Mouse (Mus musculus) lung, embryonic 14.5 days (tissue): ENCODE data around the gene Arid1b. TPM values are rescaled to one million over a fixed set of nuclear protein-coding genes. Genes with fewer than 3 reads are reported as not detected.

Experiments used
- ATAC-seq: fragments of 200-750 bp; cut with Nextera tagmentation; 2 replicates; pipeline ENCODE4 v1.8.0; 2017; ENCODE audit warnings: mild to moderate bottlenecking, moderate TSS enrichment, moderate library complexity; ENCODE audit not compliant: insufficient read depth
- DNase-seq: peaks from one replicate; pipeline ENCODE4 v3.0.0-alpha.2; 2015
- H3K27ac ChIP-seq: fragments of 300-500 bp; sonication (generic); 2 replicates; pipeline ENCODE4 v1.5.1; 2014; ENCODE audit warnings: low read depth, mild to moderate bottlenecking, moderate library complexity
- H3K27me3 ChIP-seq: fragments of 300-500 bp; sonication (generic); 2 replicates; pipeline ENCODE4 v1.6.1; 2014; ENCODE audit warnings: low read length, control low read depth; ENCODE audit not compliant: insufficient read depth
- H3K36me3 ChIP-seq: fragments of 300-500 bp; sonication (generic); 2 replicates; pipeline ENCODE4 v1.6.1; 2014; ENCODE audit warnings: control low read depth; ENCODE audit not compliant: insufficient read depth
- H3K4me1 ChIP-seq: fragments of 300-500 bp; sonication (generic); 2 replicates; pipeline ENCODE4 v1.6.1; 2014; ENCODE audit warnings: antibody characterized with exemption, control low read depth; ENCODE audit not compliant: insufficient read depth
- H3K4me2 ChIP-seq: fragments of 300-500 bp; sonication (generic); 2 replicates; pipeline ENCODE4 v1.6.1; 2014; ENCODE audit warnings: mild to moderate bottlenecking
- H3K4me3 ChIP-seq: fragments of 300-500 bp; sonication (generic); 2 replicates; pipeline ENCODE4 v1.5.1; 2014; ENCODE audit warnings: low read depth, low read length
- H3K9ac ChIP-seq: fragments of 300-500 bp; sonication (generic); 2 replicates; pipeline ENCODE4 v1.6.1; 2014
- H3K9me3 ChIP-seq: fragments of 300-500 bp; sonication (generic); 2 replicates; pipeline ENCODE4 v1.6.1; 2016; ENCODE audit warnings: low read depth, low read length, control low read depth
- CTCF ChIP-seq: IDR thresholded peaks from 2 replicates; pipeline ENCODE4 v1.5.1; 2016; ENCODE audit warnings: antibody characterized with exemption, low read depth
- WGBS: fragments of 180-500 bp; shearing (Covaris S2); extraction: QIAGEN DNeasy Blood & Tissue Kit; methylation state at CpG from one replicate; pipeline ENCODE4 v1.1.7; 2014; 5-methylcytosine and 5-hydroxymethylcytosine counted together
- polyA plus RNA-seq: library from polyadenylated mRNA; unstranded; fragments of >200 nt; fragmentation: Nextera tagmentation; extraction: Ambion mirVana; gene quantifications from 2 replicates; pipeline ENCODE4 v1.2.1, GENCODE M21; 2014

Gene Arid1b
- polyA plus RNA-seq, 1 experiment from 2014 or later: 17.3 TPM

DNA sequence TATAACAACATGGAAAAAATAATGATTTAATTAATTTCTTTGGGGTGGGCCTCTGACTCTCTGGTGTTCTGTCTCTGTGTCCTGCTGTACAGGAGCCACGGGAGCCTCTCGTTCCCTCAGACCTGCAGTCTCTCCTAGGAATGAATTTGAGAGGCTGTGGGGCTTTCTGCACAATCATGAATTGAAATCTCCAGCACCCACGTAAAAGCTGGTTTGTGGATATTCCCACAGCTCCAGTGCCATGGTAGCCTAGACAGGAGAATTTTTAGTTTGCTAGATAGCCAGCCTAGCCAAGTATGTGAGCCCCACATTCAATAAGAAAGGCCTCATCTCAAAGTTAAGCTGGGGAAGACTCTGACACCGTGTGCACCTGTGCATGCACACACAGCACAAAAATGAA, 335.3 kb downstream of the Arid1b start:
- H3K27ac ChIP-seq: no peak overlapping the region
- no peaks in the 10 kb centered on the region for H3K9me3 ChIP-seq
- no peak for TF ChIP-seq CTCF
- ATAC-seq (no peak), DNase-seq (no peak)
- no peak overlapping the region for H3K9ac ChIP-seq
- WGBS: 86% methylated on average over 4 of the region's 4 CpGs
- H3K4me2 ChIP-seq: no peak overlapping the region
- no peak overlapping the region for H3K4me3 ChIP-seq
- H3K27me3 ChIP-seq: no peaks in the 10 kb centered on the region
- H3K4me1 ChIP-seq: peaks cover 2% of the 10 kb centered on the region
- peaks cover 79% of the 10 kb centered on the region for H3K36me3 ChIP-seq

DNA sequence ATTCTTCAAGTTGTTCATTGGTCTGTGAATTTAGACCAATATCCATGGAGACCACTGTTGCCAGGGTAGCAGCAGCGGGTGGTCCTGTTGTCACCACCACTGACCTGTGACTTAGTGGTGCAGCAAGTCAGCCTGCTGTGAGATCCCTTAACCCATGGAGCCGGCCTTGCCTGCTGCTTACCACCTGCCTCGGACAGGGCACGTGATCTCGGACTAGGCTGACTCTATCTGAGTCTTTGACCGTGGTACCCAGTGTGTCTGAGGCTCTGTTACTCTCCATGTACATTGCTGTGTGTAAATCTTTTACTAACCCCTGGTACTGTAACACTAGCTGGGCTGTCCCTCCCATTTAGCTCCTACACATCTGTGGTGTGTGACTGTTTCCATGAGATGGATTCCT, 335.9 kb downstream of the Arid1b start:
- no peak overlapping the region for H3K27ac ChIP-seq
- no peak overlapping the region for H3K9ac ChIP-seq
- DNase-seq (no peak), ATAC-seq (no peak)
- TF ChIP-seq CTCF: no peak
- H3K36me3 ChIP-seq: peaks cover 84% of the 10 kb centered on the region
- no peak overlapping the region for H3K4me2 ChIP-seq
- H3K27me3 ChIP-seq: no peaks in the 10 kb centered on the region
- H3K4me3 ChIP-seq: no peak overlapping the region
- H3K9me3 ChIP-seq: no peaks in the 10 kb centered on the region
- WGBS: 88% methylated on average over 6 of the region's 6 CpGs
- no peaks in the 10 kb centered on the region for H3K4me1 ChIP-seq

DNA sequence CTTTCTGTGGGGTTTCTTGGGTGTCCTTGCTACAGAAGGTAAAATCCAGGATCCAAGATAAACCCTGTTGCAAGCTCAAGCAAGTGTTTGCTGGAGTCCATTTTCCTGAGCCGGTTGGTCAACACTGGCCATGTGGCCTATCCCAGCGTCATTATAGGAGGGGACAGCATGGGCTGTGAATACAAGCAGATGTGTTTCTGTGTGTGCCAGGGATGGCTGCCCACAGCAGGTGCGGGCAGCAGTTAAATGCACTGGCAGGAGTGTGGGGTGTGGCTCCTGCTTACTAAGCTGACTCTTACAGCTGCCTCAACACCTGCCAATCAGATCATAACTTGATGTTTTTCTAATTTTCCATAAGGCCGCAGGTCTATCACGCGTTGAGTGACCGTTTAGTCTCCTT, 336.5 kb downstream of the Arid1b start:
- H3K27me3 ChIP-seq: no peaks in the 10 kb centered on the region
- H3K9me3 ChIP-seq: no peaks in the 10 kb centered on the region
- no peak overlapping the region for H3K4me2 ChIP-seq
- TF ChIP-seq CTCF: no peak
- no peaks in the 10 kb centered on the region for H3K4me1 ChIP-seq
- H3K27ac ChIP-seq: no peak overlapping the region
- WGBS: 92% methylated on average over 7 of the region's 7 CpGs
- DNase-seq (no peak), ATAC-seq (no peak)
- no peak overlapping the region for H3K9ac ChIP-seq
- H3K4me3 ChIP-seq: no peak overlapping the region
- H3K36me3 ChIP-seq: peaks cover 87% of the 10 kb centered on the region

DNA sequence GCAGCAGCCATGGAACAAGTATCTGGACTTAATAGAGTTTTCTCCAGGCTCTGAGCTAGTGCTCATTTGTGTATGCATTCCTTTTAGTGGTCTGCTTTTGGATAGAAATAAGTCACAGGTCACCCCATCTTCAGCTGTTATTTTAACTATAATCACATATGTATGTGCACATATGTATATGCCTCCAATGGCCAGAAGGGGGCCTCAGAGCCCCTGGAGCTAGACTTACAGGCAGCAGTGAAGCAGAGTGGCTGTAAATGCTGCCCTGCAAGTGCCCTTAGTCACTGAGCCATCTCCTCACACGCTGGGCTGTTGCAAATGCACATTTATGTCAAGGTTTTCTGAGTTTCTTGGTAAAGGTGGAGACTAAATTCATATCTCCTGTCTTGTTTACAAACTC, 337.3 kb downstream of the Arid1b start:
- peaks cover 92% of the 10 kb centered on the region for H3K36me3 ChIP-seq
- no peaks in the 10 kb centered on the region for H3K4me1 ChIP-seq
- no peak overlapping the region for H3K9ac ChIP-seq
- ATAC-seq (no peak), DNase-seq (peak; percentile 48)
- H3K4me2 ChIP-seq: no peak overlapping the region
- H3K27ac ChIP-seq: no peak overlapping the region
- no peaks in the 10 kb centered on the region for H3K27me3 ChIP-seq
- peak; percentile 56 for TF ChIP-seq CTCF
- H3K9me3 ChIP-seq: no peaks in the 10 kb centered on the region
- WGBS: 84% methylated on average over 1 of the region's 1 CpGs
- no peak overlapping the region for H3K4me3 ChIP-seq

DNA sequence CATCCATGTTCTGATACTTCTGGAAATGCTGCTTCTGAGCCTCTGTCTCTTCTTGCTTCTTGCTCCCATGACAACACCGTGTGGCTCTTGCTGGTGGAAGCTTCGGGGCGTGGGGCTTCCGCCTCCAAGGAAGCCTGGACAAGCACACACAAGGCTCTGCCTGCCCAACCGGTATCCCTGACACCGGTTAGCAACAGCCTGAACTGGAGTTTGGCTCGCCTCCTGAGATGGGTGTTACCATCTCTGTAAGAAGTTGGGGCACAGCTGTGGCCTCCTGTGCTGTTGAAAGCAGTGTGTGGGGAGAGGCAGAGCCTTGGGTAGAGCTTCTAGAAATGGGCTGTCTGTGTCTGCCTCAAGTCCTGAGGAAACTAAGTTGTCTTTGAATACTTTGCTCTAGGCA, 340.4 kb downstream of the Arid1b start:
- no peak for DNase-seq
- Histone ChIP-seq H3K9ac (no peak overlapping the region), H3K4me1 (no peaks in the 10 kb centered on the region), H3K4me3 (no peak overlapping the region), H3K36me3 (peaks cover 92% of the 10 kb centered on the region), H3K4me2 (no peak overlapping the region), H3K27ac (no peak overlapping the region), H3K27me3 (no peaks in the 10 kb centered on the region), H3K9me3 (no peaks in the 10 kb centered on the region)
- TF ChIP-seq CTCF: no peak
- no peak; the same call in 1 of the 2 replicates for ATAC-seq
- WGBS: 76% methylated on average over 7 of the region's 7 CpGs

DNA sequence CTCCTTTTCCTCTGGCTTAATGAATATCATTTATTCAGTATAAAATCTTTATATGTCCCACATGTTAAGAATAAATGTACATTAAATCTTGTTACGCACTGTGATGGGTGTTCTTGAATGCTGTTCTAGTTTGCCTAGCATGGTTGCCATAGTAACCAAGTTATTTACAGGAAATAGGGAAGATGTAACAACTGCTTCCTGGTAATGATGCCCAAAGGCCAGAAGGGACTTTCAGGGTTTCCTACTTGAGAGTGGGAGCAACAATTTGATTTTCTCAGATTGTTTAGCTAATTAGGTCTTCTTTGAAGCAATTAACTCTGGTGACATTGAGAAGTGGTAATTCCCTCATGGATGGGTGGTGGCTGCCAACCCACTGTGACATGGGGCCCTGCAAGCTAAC, 350.3 kb downstream of the Arid1b start:
- H3K4me2 ChIP-seq: no peak overlapping the region
- WGBS: 98% methylated on average over 1 of the region's 1 CpGs
- TF ChIP-seq CTCF: no peak
- H3K9me3 ChIP-seq: no peaks in the 10 kb centered on the region
- no peak overlapping the region for H3K4me3 ChIP-seq
- DNase-seq (no peak), ATAC-seq (no peak)
- H3K9ac ChIP-seq: no peak overlapping the region
- H3K36me3 ChIP-seq: peaks cover 48% of the 10 kb centered on the region
- no peaks in the 10 kb centered on the region for H3K27me3 ChIP-seq
- H3K4me1 ChIP-seq: no peaks in the 10 kb centered on the region
- no peak overlapping the region for H3K27ac ChIP-seq

DNA sequence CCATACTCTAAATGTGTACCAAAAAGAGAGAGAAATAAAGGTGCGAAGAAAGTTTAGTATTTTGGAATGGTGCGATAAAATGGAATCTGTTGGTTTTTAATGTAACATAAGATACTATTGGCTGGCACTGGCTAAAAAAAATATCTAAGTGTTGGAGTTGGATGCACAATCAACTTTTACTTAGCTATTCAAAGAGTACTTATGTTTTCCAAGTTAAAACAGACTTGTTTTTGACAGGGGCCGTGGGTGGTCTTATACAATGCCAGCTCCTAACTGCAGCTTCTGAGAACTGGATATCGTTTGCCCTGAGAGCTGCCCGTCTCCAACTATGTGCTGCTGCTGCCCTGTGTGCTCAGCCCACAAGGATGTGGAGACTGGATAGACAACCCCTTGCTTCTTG, 351.7 kb downstream of the Arid1b start:
- ATAC-seq (no peak), DNase-seq (no peak)
- Histone ChIP-seq H3K9ac (no peak overlapping the region), H3K4me3 (no peak overlapping the region), H3K27ac (no peak overlapping the region), H3K9me3 (no peaks in the 10 kb centered on the region), H3K4me1 (no peaks in the 10 kb centered on the region), H3K36me3 (peaks cover 35% of the 10 kb centered on the region), H3K27me3 (no peaks in the 10 kb centered on the region), H3K4me2 (no peak overlapping the region)
- WGBS: 89% methylated on average over 5 of the region's 5 CpGs
- no peak for TF ChIP-seq CTCF

DNA sequence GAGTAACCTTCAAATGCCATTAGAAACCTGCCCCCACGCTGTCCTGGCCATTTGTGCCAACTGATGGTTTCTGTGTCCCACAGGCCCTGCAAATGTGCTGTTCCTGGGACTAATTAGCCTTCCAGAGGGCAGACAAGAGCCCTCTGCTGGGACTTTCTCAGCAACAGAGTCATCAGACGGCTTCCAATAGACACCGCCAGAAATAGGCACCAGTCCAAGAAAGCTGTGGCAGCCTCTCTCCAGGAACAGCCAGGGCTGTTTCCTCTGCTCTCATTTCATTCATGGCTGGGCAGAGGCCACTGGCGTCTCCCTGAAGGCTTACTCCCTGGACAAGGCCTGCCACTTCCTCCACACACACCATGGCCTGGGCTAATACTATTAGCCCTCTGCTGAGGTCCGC, 358.8 kb downstream of the Arid1b start:
- H3K4me3 ChIP-seq: no peak overlapping the region
- 42% methylated on average over 5 of the region's 5 CpGs for WGBS
- H3K27ac ChIP-seq: no peak overlapping the region
- H3K4me1 ChIP-seq: no peaks in the 10 kb centered on the region
- no peak overlapping the region for H3K4me2 ChIP-seq
- H3K27me3 ChIP-seq: no peaks in the 10 kb centered on the region
- peak; percentile 18; the same call in 1 of the 2 replicates for TF ChIP-seq CTCF
- ATAC-seq (peak; percentile 44; the same call in 1 of the 2 replicates), DNase-seq (peak; percentile 89)
- H3K36me3 ChIP-seq: no peaks in the 10 kb centered on the region
- no peaks in the 10 kb centered on the region for H3K9me3 ChIP-seq
- H3K9ac ChIP-seq: no peak overlapping the region
